Mouse (Mus musculus): ENCODE results near the gene Npr1. TPM values are rescaled to one million over a fixed set of nuclear protein-coding genes. Genes with fewer than 3 reads are reported as not detected.

The Npr1 gene
- total RNA-seq, 1 experiment, result 16.4 TPM

GRCm38 (mm10) chr3:90429576-90429975 is 36.1 kb downstream of the Npr1 start:
- H3K4me3 ChIP-seq (ENCODE audit: insufficient read depth in 1 of 2, low read depth in 1 of 2, low read length in 2 of 2, poor library complexity in 1 of 2, severe bottlenecking in 1 of 2), result no peak overlapping the region
- in situ Hi-C loops (cut with MboI; ENCODE audit: low sequenced_read_pairs in 2 of 2, unreplicated experiment in 2 of 2), result no loop called here
- H3K36me3 ChIP-seq (ENCODE audit: control insufficient read depth, insufficient read depth, low read length, poor library complexity, severe bottlenecking), result 0 out of 2 replicates have a peak, but pooled peaks cover 4% of the 10 kb centered on the region
- no peaks in the 10 kb centered on the region for H3K9me3 ChIP-seq (ENCODE audit: control insufficient read depth, insufficient read depth, low read depth, low read length)
- TF ChIP-seq CHD2 (IDR thresholded peaks at IDR 0.05; ENCODE audit: low read depth, low read length), result no peak
- no peak for TF ChIP-seq MAFK (IDR thresholded peaks at IDR 0.05; ENCODE audit: insufficient read depth, low read depth, low read length)
- TF ChIP-seq ZC3H11A (IDR thresholded peaks at IDR 0.05; ENCODE audit: borderline replicate concordance, low read depth, low read length), result no peak
- no peak for TF ChIP-seq ZNF384 (IDR thresholded peaks at IDR 0.05; ENCODE audit: low read depth, low read length)
- no peak for TF ChIP-seq HCFC1 (IDR thresholded peaks at IDR 0.05; ENCODE audit: borderline replicate concordance, insufficient read depth, low read length)
- peak overlapping the region; percentile 34; the same call in 1 of the 2 replicates for H3K27ac ChIP-seq (ENCODE audit: insufficient read depth, low read depth, low read length, poor library complexity, severe bottlenecking)
- peaks cover 12 to 13% of the 10 kb centered on the region in 2 experiments for H3K4me1 ChIP-seq (ENCODE audit: control insufficient read depth in 2 of 2, insufficient read depth in 2 of 2, low read length in 2 of 2, poor library complexity in 1 of 2)
- H3K9ac ChIP-seq (ENCODE audit: insufficient read depth, low read depth, low read length, poor library complexity, severe bottlenecking), result no peak overlapping the region
- DNase-seq (ENCODE audit: low read depth, low spot score), result no peak

DNA sequence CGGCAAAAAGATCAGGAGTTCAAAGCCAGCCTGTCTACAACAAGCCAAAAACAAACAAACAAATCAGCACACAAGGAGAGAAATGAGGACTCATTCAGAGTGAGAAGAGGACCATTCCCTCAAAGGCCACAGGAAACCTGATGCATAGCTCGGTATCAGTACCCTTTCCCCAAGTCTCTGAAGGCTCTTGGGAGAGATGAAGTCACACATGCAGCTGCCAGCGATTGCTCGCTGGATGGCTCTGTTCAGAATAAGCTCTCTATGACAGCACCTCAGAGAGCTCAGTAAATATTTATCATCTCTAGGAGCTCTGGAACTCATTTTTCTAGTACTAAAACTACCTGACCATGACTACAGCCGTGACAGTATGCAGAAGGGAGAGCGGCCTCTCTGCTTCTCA is 37.5 kb downstream of the Npr1 start:
- no peaks in the 10 kb centered on the region for H3K9me3 ChIP-seq (ENCODE audit: control insufficient read depth, insufficient read depth, low read depth, low read length)
- no peak overlapping the region for H3K27ac ChIP-seq (ENCODE audit: insufficient read depth, low read depth, low read length, poor library complexity, severe bottlenecking)
- H3K4me1 ChIP-seq (ENCODE audit: control insufficient read depth in 2 of 2, insufficient read depth in 2 of 2, low read length in 2 of 2, poor library complexity in 1 of 2), result peaks cover 8 to 12% of the 10 kb centered on the region in 2 experiments
- H3K9ac ChIP-seq (ENCODE audit: insufficient read depth, low read depth, low read length, poor library complexity, severe bottlenecking), result no peak overlapping the region
- no peak overlapping the region for H3K4me3 ChIP-seq (ENCODE audit: insufficient read depth in 1 of 2, low read depth in 1 of 2, low read length in 2 of 2, poor library complexity in 1 of 2, severe bottlenecking in 1 of 2)
- peaks cover 8% of the 10 kb centered on the region; the same call in 1 of the 2 replicates for H3K36me3 ChIP-seq (ENCODE audit: control insufficient read depth, insufficient read depth, low read length, poor library complexity, severe bottlenecking)
- TF ChIP-seq MAFK (IDR thresholded peaks at IDR 0.05; ENCODE audit: insufficient read depth, low read depth, low read length) (no peak), CHD2 (IDR thresholded peaks at IDR 0.05; ENCODE audit: low read depth, low read length) (no peak), ZC3H11A (IDR thresholded peaks at IDR 0.05; ENCODE audit: borderline replicate concordance, low read depth, low read length) (no peak), HCFC1 (IDR thresholded peaks at IDR 0.05; ENCODE audit: borderline replicate concordance, insufficient read depth, low read length) (no peak), ZNF384 (IDR thresholded peaks at IDR 0.05; ENCODE audit: low read depth, low read length) (no peak)
- no peak for DNase-seq (ENCODE audit: low read depth, low spot score)
- in situ Hi-C loops (cut with MboI; ENCODE audit: low sequenced_read_pairs in 2 of 2, unreplicated experiment in 2 of 2), result no loop called here

GRCm38 (mm10) chr3:90427574-90427973 is 38.1 kb downstream of the Npr1 start:
- no peak overlapping the region for H3K4me3 ChIP-seq (ENCODE audit: insufficient read depth in 1 of 2, low read depth in 1 of 2, low read length in 2 of 2, poor library complexity in 1 of 2, severe bottlenecking in 1 of 2)
- peaks cover 11% of the 10 kb centered on the region for H3K36me3 ChIP-seq (ENCODE audit: control insufficient read depth, insufficient read depth, low read length, poor library complexity, severe bottlenecking)
- H3K9me3 ChIP-seq (ENCODE audit: control insufficient read depth, insufficient read depth, low read depth, low read length), result no peaks in the 10 kb centered on the region
- no peak for TF ChIP-seq HCFC1 (IDR thresholded peaks at IDR 0.05; ENCODE audit: borderline replicate concordance, insufficient read depth, low read length)
- no peak for TF ChIP-seq CHD2 (IDR thresholded peaks at IDR 0.05; ENCODE audit: low read depth, low read length)
- TF ChIP-seq ZC3H11A (IDR thresholded peaks at IDR 0.05; ENCODE audit: borderline replicate concordance, low read depth, low read length), result no peak
- no peak for TF ChIP-seq MAFK (IDR thresholded peaks at IDR 0.05; ENCODE audit: insufficient read depth, low read depth, low read length)
- TF ChIP-seq ZNF384 (IDR thresholded peaks at IDR 0.05; ENCODE audit: low read depth, low read length), result no peak
- no peak for DNase-seq (ENCODE audit: low read depth, low spot score)
- no peak overlapping the region; the same call in 1 of the 2 replicates for H3K27ac ChIP-seq (ENCODE audit: insufficient read depth, low read depth, low read length, poor library complexity, severe bottlenecking)
- peaks cover 8 to 13% of the 10 kb centered on the region in 2 experiments for H3K4me1 ChIP-seq (ENCODE audit: control insufficient read depth in 2 of 2, insufficient read depth in 2 of 2, low read length in 2 of 2, poor library complexity in 1 of 2)
- no peak overlapping the region for H3K9ac ChIP-seq (ENCODE audit: insufficient read depth, low read depth, low read length, poor library complexity, severe bottlenecking)
- in situ Hi-C loops (cut with MboI; ENCODE audit: low sequenced_read_pairs in 2 of 2, unreplicated experiment in 2 of 2), result no loop called here

DNA sequence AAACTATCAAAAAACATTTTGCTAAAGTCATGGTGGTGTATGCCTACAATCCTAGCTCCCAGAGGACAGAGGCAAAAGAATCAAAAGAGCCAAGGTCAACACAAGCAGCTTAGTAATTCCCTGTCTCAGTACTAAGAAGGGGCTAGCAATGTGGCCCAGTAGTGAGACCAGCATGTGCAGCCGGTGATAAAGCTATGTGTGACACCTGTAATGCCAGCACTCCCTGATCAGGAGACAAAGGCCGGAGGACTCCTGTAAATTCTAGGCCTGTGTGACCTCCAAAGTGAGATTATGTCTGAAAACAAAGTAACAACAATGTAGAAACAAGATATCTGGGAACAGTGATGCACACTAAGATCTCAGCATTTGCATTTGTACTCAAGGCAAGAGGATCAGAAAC is 40.2 kb downstream of the Npr1 start:
- Histone ChIP-seq H3K4me3 (ENCODE audit: insufficient read depth in 1 of 2, low read depth in 1 of 2, low read length in 2 of 2, poor library complexity in 1 of 2, severe bottlenecking in 1 of 2) (no peak overlapping the region), H3K4me1 (ENCODE audit: control insufficient read depth in 2 of 2, insufficient read depth in 2 of 2, low read length in 2 of 2, poor library complexity in 1 of 2) (peaks cover 3 to 12% of the 10 kb centered on the region in 2 experiments; a peak in 3 of 4 replicates), H3K9me3 (ENCODE audit: control insufficient read depth, insufficient read depth, low read depth, low read length) (no peaks in the 10 kb centered on the region), H3K36me3 (ENCODE audit: control insufficient read depth, insufficient read depth, low read length, poor library complexity, severe bottlenecking) (peaks cover 18% of the 10 kb centered on the region), H3K9ac (ENCODE audit: insufficient read depth, low read depth, low read length, poor library complexity, severe bottlenecking) (no peak overlapping the region), H3K27ac (ENCODE audit: insufficient read depth, low read depth, low read length, poor library complexity, severe bottlenecking) (peak overlapping the region; percentile 58; the same call in 1 of the 2 replicates)
- TF ChIP-seq MAFK (IDR thresholded peaks at IDR 0.05; ENCODE audit: insufficient read depth, low read depth, low read length) (no peak), ZC3H11A (IDR thresholded peaks at IDR 0.05; ENCODE audit: borderline replicate concordance, low read depth, low read length) (no peak), ZNF384 (IDR thresholded peaks at IDR 0.05; ENCODE audit: low read depth, low read length) (no peak), HCFC1 (IDR thresholded peaks at IDR 0.05; ENCODE audit: borderline replicate concordance, insufficient read depth, low read length) (no peak), CHD2 (IDR thresholded peaks at IDR 0.05; ENCODE audit: low read depth, low read length) (no peak)
- DNase-seq (ENCODE audit: low read depth, low spot score), result no peak
- in situ Hi-C loops (cut with MboI; ENCODE audit: low sequenced_read_pairs in 2 of 2, unreplicated experiment in 2 of 2), result no loop called here
